Mouse (Mus musculus): ENCODE results near the gene Wdr24. TPM values are rescaled to one million over a fixed set of nuclear protein-coding genes. Genes with fewer than 3 reads are reported as not detected.
A peak's percentile ranks its signal among the peaks of the same experiment; 100 is the strongest.

The Wdr24 gene
- polyA plus RNA-seq, 1 experiment = 14.5 TPM

- TF ChIP-seq POLR2A (IDR thresholded peaks at IDR 0.05; ENCODE audit: low read depth, low read length) (peak; percentile 8), CTCF (IDR thresholded peaks at IDR 0.05; ENCODE audit: borderline replicate concordance, insufficient read depth, low read length) (no peak)
- Histone ChIP-seq H3K4me3 (ENCODE audit: insufficient read depth, low read length) (no peak overlapping the region), H3K4me1 (ENCODE audit: control insufficient read depth, insufficient read depth, low read length) (peaks cover 14% of the 10 kb centered on the region), H3K27ac (ENCODE audit: insufficient read depth, low read length) (no peak overlapping the region)
Observed at GRCm38 (mm10) chr17:25835301-25835700, 11.9 kb downstream of the Wdr24 start.

GRCm38 (mm10) chr17:25835816-25836215 is 12.4 kb downstream of the Wdr24 start:
- no peak overlapping the region for H3K27ac ChIP-seq (ENCODE audit: insufficient read depth, low read length)
- TF ChIP-seq POLR2A (IDR thresholded peaks at IDR 0.05; ENCODE audit: low read depth, low read length) (no peak), CTCF (IDR thresholded peaks at IDR 0.05; ENCODE audit: borderline replicate concordance, insufficient read depth, low read length) (no peak)
- H3K4me3 ChIP-seq (ENCODE audit: insufficient read depth, low read length) = no peak overlapping the region
- peaks cover 14% of the 10 kb centered on the region for H3K4me1 ChIP-seq (ENCODE audit: control insufficient read depth, insufficient read depth, low read length)

- TF ChIP-seq POLR2A (IDR thresholded peaks at IDR 0.05; ENCODE audit: low read depth, low read length) (no peak; the same call in 1 of the 2 replicates), CTCF (IDR thresholded peaks at IDR 0.05; ENCODE audit: borderline replicate concordance, insufficient read depth, low read length) (no peak)
- peaks cover 12% of the 10 kb centered on the region for H3K4me1 ChIP-seq (ENCODE audit: control insufficient read depth, insufficient read depth, low read length)
- H3K27ac ChIP-seq (ENCODE audit: insufficient read depth, low read length) = no peak overlapping the region
- 0 out of 2 replicates have a peak overlapping the region, but pooled peaks have one; percentile 3 for H3K4me3 ChIP-seq (ENCODE audit: insufficient read depth, low read length)
Observed at GRCm38 (mm10) chr17:25836397-25837075, 13.1 kb downstream of the Wdr24 start.

GRCm38 (mm10) chr17:25837076-25837410 is 13.6 kb downstream of the Wdr24 start, which contains the start of gene Rhbdl1:
TSS of gene Rhbdl1 (minus strand) at chr17:25837295.
- Histone ChIP-seq H3K4me3 (ENCODE audit: insufficient read depth, low read length) (0 out of 2 replicates have a peak within 1 kb of the TSS, but pooled peaks have one; percentile 3), H3K27ac (ENCODE audit: insufficient read depth, low read length) (no peak within 1 kb of the TSS), H3K4me1 (ENCODE audit: control insufficient read depth, insufficient read depth, low read length) (peaks cover 12% of the 10 kb centered on the region)
- TF ChIP-seq CTCF (IDR thresholded peaks at IDR 0.05; ENCODE audit: borderline replicate concordance, insufficient read depth, low read length) (no peak), POLR2A (IDR thresholded peaks at IDR 0.05; ENCODE audit: low read depth, low read length) (peak; percentile 63)

GRCm38 (mm10) chr17:25837533-25837932 is 14.1 kb downstream of the Wdr24 start:
- no peak overlapping the region for H3K4me3 ChIP-seq (ENCODE audit: insufficient read depth, low read length)
- TF ChIP-seq POLR2A (IDR thresholded peaks at IDR 0.05; ENCODE audit: low read depth, low read length) (no peak), CTCF (IDR thresholded peaks at IDR 0.05; ENCODE audit: borderline replicate concordance, insufficient read depth, low read length) (no peak)
- no peak overlapping the region for H3K27ac ChIP-seq (ENCODE audit: insufficient read depth, low read length)

GRCm38 (mm10) chr17:25838904-25839303 is 15.5 kb downstream of the Wdr24 start:
- H3K27ac ChIP-seq (ENCODE audit: insufficient read depth, low read length) = no peak overlapping the region
- no peak overlapping the region for H3K4me3 ChIP-seq (ENCODE audit: insufficient read depth, low read length)
- TF ChIP-seq CTCF (IDR thresholded peaks at IDR 0.05; ENCODE audit: borderline replicate concordance, insufficient read depth, low read length) (no peak), POLR2A (IDR thresholded peaks at IDR 0.05; ENCODE audit: low read depth, low read length) (no peak)
- H3K4me1 ChIP-seq (ENCODE audit: control insufficient read depth, insufficient read depth, low read length) = peaks cover 18% of the 10 kb centered on the region

More at GRCm38 (mm10) chr17:25837533-25837932, 14.1 kb downstream of the Wdr24 start:
- peaks cover 12% of the 10 kb centered on the region for H3K4me1 ChIP-seq (ENCODE audit: control insufficient read depth, insufficient read depth, low read length)

- Histone ChIP-seq H3K4me3 (ENCODE audit: insufficient read depth, low read length) (no peak overlapping the region), H3K27ac (ENCODE audit: insufficient read depth, low read length) (no peak overlapping the region), H3K4me1 (ENCODE audit: control insufficient read depth, insufficient read depth, low read length) (peaks cover 17% of the 10 kb centered on the region)
- TF ChIP-seq POLR2A (IDR thresholded peaks at IDR 0.05; ENCODE audit: low read depth, low read length) (no peak), CTCF (IDR thresholded peaks at IDR 0.05; ENCODE audit: borderline replicate concordance, insufficient read depth, low read length) (no peak)
Observed at GRCm38 (mm10) chr17:25839455-25840235, 16.2 kb downstream of the Wdr24 start.

GRCm38 (mm10) chr17:25840519-25840918 is 17.1 kb downstream of the Wdr24 start:
- H3K4me3 ChIP-seq (ENCODE audit: insufficient read depth, low read length) = no peak overlapping the region
- H3K4me1 ChIP-seq (ENCODE audit: control insufficient read depth, insufficient read depth, low read length) = peaks cover 14% of the 10 kb centered on the region

GRCm38 (mm10) chr17:25841117-25841880 is 17.9 kb downstream of the Wdr24 start, which contains the start of gene Gm20683:
TSS of gene Gm20683 (minus strand) at chr17:25841763.
- Histone ChIP-seq H3K4me1 (ENCODE audit: control insufficient read depth, insufficient read depth, low read length) (peaks cover 13% of the 10 kb centered on the region; the same call in 1 of the 2 replicates), H3K27ac (ENCODE audit: insufficient read depth, low read length) (no peak within 1 kb of the TSS), H3K4me3 (ENCODE audit: insufficient read depth, low read length) (no peak within 1 kb of the TSS)
- TF ChIP-seq CTCF (IDR thresholded peaks at IDR 0.05; ENCODE audit: borderline replicate concordance, insufficient read depth, low read length) (no peak), POLR2A (IDR thresholded peaks at IDR 0.05; ENCODE audit: low read depth, low read length) (no peak)

More at GRCm38 (mm10) chr17:25840519-25840918, 17.1 kb downstream of the Wdr24 start:
- no peak overlapping the region for H3K27ac ChIP-seq (ENCODE audit: insufficient read depth, low read length)
- TF ChIP-seq POLR2A (IDR thresholded peaks at IDR 0.05; ENCODE audit: low read depth, low read length) = no peak
- no peak for TF ChIP-seq CTCF (IDR thresholded peaks at IDR 0.05; ENCODE audit: borderline replicate concordance, insufficient read depth, low read length)
